Mouse (Mus musculus) natural killer cell, adult 2 months (primary cell): ENCODE data around the gene Arhgap8.
"Not testable (repeated sequence)": the region's sequence is repeated elsewhere in the genome, so short reads cannot be mapped to it uniquely, and the experiment has no call there.

Source experiments
- DNase-seq, 2 experiments: peaks; one replicate each; pipeline ENCODE4 v3.0.0; 2022; ENCODE audit warnings: low spot score in 2 of 2

Arhgap8 gene

GRCm38 (mm10) chr15:84698189-84698588 lies 21.7 kb upstream of the Arhgap8 start:
- no peak for DNase-seq

- peak; percentile 51 to 69 for DNase-seq
These were observed 19.6 kb upstream of the Arhgap8 start for GRCm38 (mm10) chr15:84700147-84700794.

- DNase-seq: peak; percentile 24 to 52
These were observed 17.9 kb upstream of the Arhgap8 start for GRCm38 (mm10) chr15:84701947-84702346.

- no peak for DNase-seq
These were observed 17.2 kb upstream of the Arhgap8 start for GRCm38 (mm10) chr15:84702391-84703345.

- no peak for DNase-seq
These were observed 15.9 kb upstream of the Arhgap8 start for GRCm38 (mm10) chr15:84703992-84704391.

- peak in 1 of 2 experiments; percentile 45 for DNase-seq
These were observed 14.4 kb upstream of the Arhgap8 start for GRCm38 (mm10) chr15:84705351-84705901.

- DNase-seq: no peak
These were observed 12.8 kb upstream of the Arhgap8 start for GRCm38 (mm10) chr15:84706983-84707619.

GRCm38 (mm10) chr15:84712566-84713405 lies 7.1 kb upstream of the Arhgap8 start:
- no peak for DNase-seq

GRCm38 (mm10) chr15:84714730-84715129 lies 5.1 kb upstream of the Arhgap8 start:
- DNase-seq: no peak

GRCm38 (mm10) chr15:84715132-84715531 lies 4.7 kb upstream of the Arhgap8 start:
- DNase-seq: no peak

- DNase-seq: not testable (repeated sequence)
These were observed 2.1 kb upstream of the Arhgap8 start for GRCm38 (mm10) chr15:84717570-84718270.

- no peak for DNase-seq
These were observed 1.1 kb upstream of the Arhgap8 start for GRCm38 (mm10) chr15:84718785-84719184.

GRCm38 (mm10) chr15:84720291-84721204 lies 696 bp downstream of the Arhgap8 start:
- no peak for DNase-seq

GRCm38 (mm10) chr15:84723656-84724055 lies 3.8 kb downstream of the Arhgap8 start:
- not testable (repeated sequence) for DNase-seq

GRCm38 (mm10) chr15:84724199-84724598 lies 4.3 kb downstream of the Arhgap8 start:
- no peak for DNase-seq

GRCm38 (mm10) chr15:84729685-84730084 lies 9.8 kb downstream of the Arhgap8 start:
- no peak for DNase-seq

GRCm38 (mm10) chr15:84730893-84731292 lies 11.0 kb downstream of the Arhgap8 start:
- DNase-seq: no peak

- DNase-seq: no peak
These were observed 12.0 kb downstream of the Arhgap8 start for GRCm38 (mm10) chr15:84731676-84732424.

- DNase-seq: no peak
These were observed 12.5 kb downstream of the Arhgap8 start for GRCm38 (mm10) chr15:84732425-84732749.
